Mouse (Mus musculus) embryonic facial prominence, embryonic 11.5 days (tissue): ENCODE measurements at regions not wholly inside any gene's neighbourhood (a gene's known extent, or its start where the extent isn't known, plus 50 kb on each side); places are given as distances from the start of the nearest gene placed in this dataset.
A peak's percentile ranks its signal among the peaks of the same experiment; 100 is the strongest.

Experiments
- ATAC-seq: fragments of 200-750 bp; cut with Nextera tagmentation; replicated peaks from 2 replicates; pipeline ENCODE4 v1.8.0; 2017; ENCODE audit warnings: low read depth; ENCODE audit not compliant: insufficient number of reproducible peaks, low FRiP score, low TSS enrichment
- DNase-seq: peaks from one replicate; pipeline ENCODE4 v3.0.0-alpha.2; 2015; ENCODE audit warnings: low spot score
- H3K27ac ChIP-seq: fragments of 300-500 bp; sonication (generic); replicated peaks from 2 replicates; pipeline ENCODE4 v1.5.1; 2014; ENCODE audit warnings: mild to moderate bottlenecking, low read depth, low read length, control low read depth
- H3K27me3 ChIP-seq: fragments of 300-500 bp; sonication (generic); 2 replicates; pipeline ENCODE4 v1.6.1; 2014; ENCODE audit warnings: mild to moderate bottlenecking, low read length, moderate library complexity, mixed read lengths; ENCODE audit not compliant: control insufficient read depth, insufficient read depth
- H3K36me3 ChIP-seq: fragments of 300-500 bp; sonication (generic); replicated peaks from 2 replicates; pipeline ENCODE4 v1.6.1; 2014; ENCODE audit warnings: low read depth, mild to moderate bottlenecking, low read length, moderate library complexity, mixed read lengths; ENCODE audit not compliant: control insufficient read depth, insufficient read depth
- H3K4me1 ChIP-seq: fragments of 300-500 bp; sonication (generic); 2 replicates; pipeline ENCODE4 v1.6.1; 2014; ENCODE audit warnings: low read length, mixed read lengths; ENCODE audit not compliant: control insufficient read depth, insufficient read depth
- H3K4me2 ChIP-seq: fragments of 300-500 bp; sonication (generic); 2 replicates; pipeline ENCODE4 v1.6.1; 2014; ENCODE audit warnings: low read depth, mild to moderate bottlenecking, control low read depth, low read length, moderate library complexity
- H3K4me3 ChIP-seq: fragments of 300-500 bp; sonication (generic); 2 replicates; pipeline ENCODE4 v1.5.1; 2014; ENCODE audit warnings: low read depth, low read length, control low read depth
- H3K9ac ChIP-seq: fragments of 300-500 bp; sonication (generic); replicated peaks from 2 replicates; pipeline ENCODE4 v1.6.1; 2014; ENCODE audit warnings: mild to moderate bottlenecking, control low read depth, low read length
- H3K9me3 ChIP-seq: fragments of 300-500 bp; sonication (generic); replicated peaks from 2 replicates; pipeline ENCODE4 v1.6.1; 2016; ENCODE audit warnings: mild to moderate bottlenecking, low read length, inconsistent platforms, mixed read lengths; ENCODE audit not compliant: control insufficient read depth
- WGBS: fragments of 180-500 bp; shearing (Covaris S2); extraction: QIAGEN DNeasy Blood & Tissue Kit; methylation state at CpG from one replicate; pipeline ENCODE4 v1.1.7; 2014; 5-methylcytosine and 5-hydroxymethylcytosine counted together

GRCm38 (mm10) chr19:13980988-13981630 lies 67.8 kb downstream of the Olfr1505 start:
- WGBS = 18% methylated on average over 4 of the region's 4 CpGs
- H3K9me3 ChIP-seq = no peaks in the 10 kb centered on the region
- H3K36me3 ChIP-seq = no peaks in the 10 kb centered on the region
- H3K9ac ChIP-seq = no peak overlapping the region
- ATAC-seq (no peak), DNase-seq (peak; percentile 82)
- H3K27ac ChIP-seq = no peak overlapping the region
- H3K4me1 ChIP-seq = no peaks in the 10 kb centered on the region
- H3K4me3 ChIP-seq = no peak overlapping the region
- H3K4me2 ChIP-seq = no peak overlapping the region
- no peaks in the 10 kb centered on the region for H3K27me3 ChIP-seq

- ATAC-seq = no peak
- Histone ChIP-seq H3K4me2 (no peak overlapping the region), H3K4me3 (no peak overlapping the region), H3K36me3 (no peaks in the 10 kb centered on the region), H3K27me3 (no peaks in the 10 kb centered on the region), H3K4me1 (no peaks in the 10 kb centered on the region), H3K9me3 (no peaks in the 10 kb centered on the region), H3K27ac (no peak overlapping the region), H3K9ac (no peak overlapping the region)
- WGBS = 72% methylated on average over 3 of the region's 3 CpGs
- DNase-seq = peak; percentile 11
Measured at GRCm38 (mm10) chr19:13982823-13983222, 69.5 kb downstream of the Olfr1505 start.
